Mouse (Mus musculus): ENCODE measurements around the gene Hmgcll1. TPM values are rescaled to one million over a fixed set of nuclear protein-coding genes. Genes with fewer than 3 reads are reported as not detected.

Gene Hmgcll1
- polyA plus RNA-seq, 1 experiment from 2014 or later = 5.3 TPM

DNA sequence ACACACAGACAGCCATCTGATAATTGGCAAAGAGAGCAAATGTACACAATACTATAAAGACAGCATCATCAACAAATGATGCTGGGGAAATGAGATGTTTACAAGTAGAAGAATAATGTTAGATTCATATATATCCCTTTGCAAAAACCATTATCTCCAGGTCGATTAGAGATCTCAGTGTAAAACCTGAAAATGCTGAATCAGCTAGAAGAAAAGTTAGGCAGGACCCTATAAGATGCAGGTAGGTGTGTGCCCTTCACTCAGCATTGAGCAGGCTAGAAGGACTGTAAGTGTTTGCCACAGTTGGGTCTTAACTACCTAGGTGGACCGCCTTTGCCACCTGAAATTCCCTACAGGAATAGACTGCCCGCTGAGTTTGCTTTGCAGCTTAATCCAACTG lies 130.9 kb downstream of the Hmgcll1 start:
- ATAC-seq (ENCODE audit: insufficient number of reproducible peaks, insufficient read depth, low FRiP score, low TSS enrichment, low read depth) = no peak
- H3K27ac ChIP-seq = no peak overlapping the region
- no peak overlapping the region for H3K4me3 ChIP-seq (replicated peaks)
- H3K36me3 ChIP-seq = no peaks in the 10 kb centered on the region
- no peaks in the 10 kb centered on the region for H3K9me3 ChIP-seq
- no peaks in the 10 kb centered on the region for H3K27me3 ChIP-seq
- H3K4me1 ChIP-seq (replicated peaks) = 0 out of 2 replicates have a peak, but pooled peaks cover 6% of the 10 kb centered on the region
- WGBS = 68% methylated on average over 3 of the region's 3 CpGs
- no peak overlapping the region for H3K4me2 ChIP-seq
- no peak overlapping the region for H3K9ac ChIP-seq (replicated peaks)

DNA sequence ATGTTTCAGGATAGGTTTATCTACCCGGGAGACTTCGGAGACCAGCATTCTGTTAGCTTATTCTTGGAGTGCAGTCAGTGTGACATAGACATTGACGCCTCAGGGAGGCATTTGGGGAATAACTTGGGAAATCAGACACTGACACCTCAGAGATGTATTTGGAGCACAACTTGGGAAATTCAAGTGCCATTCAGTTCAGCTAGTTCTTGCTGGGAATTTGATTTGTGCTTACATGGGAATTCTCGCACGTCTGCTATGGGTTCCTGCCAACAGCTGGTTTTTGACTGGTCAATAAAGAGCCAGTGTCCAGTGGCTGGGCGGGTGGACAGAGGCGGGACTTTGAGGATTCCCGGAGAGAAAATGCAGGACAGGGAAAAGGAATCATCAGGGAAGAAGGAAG lies 147.8 kb downstream of the Hmgcll1 start:
- Histone ChIP-seq H3K9ac (replicated peaks) (no peak overlapping the region), H3K4me2 (no peak overlapping the region), H3K27me3 (no peaks in the 10 kb centered on the region), H3K9me3 (no peaks in the 10 kb centered on the region), H3K4me1 (replicated peaks) (no peaks in the 10 kb centered on the region), H3K27ac (no peak overlapping the region), H3K4me3 (replicated peaks) (no peak overlapping the region), H3K36me3 (no peaks in the 10 kb centered on the region)
- ATAC-seq (ENCODE audit: insufficient number of reproducible peaks, insufficient read depth, low FRiP score, low TSS enrichment, low read depth) = no peak
- 72% methylated on average over 8 of the region's 8 CpGs for WGBS

DNA sequence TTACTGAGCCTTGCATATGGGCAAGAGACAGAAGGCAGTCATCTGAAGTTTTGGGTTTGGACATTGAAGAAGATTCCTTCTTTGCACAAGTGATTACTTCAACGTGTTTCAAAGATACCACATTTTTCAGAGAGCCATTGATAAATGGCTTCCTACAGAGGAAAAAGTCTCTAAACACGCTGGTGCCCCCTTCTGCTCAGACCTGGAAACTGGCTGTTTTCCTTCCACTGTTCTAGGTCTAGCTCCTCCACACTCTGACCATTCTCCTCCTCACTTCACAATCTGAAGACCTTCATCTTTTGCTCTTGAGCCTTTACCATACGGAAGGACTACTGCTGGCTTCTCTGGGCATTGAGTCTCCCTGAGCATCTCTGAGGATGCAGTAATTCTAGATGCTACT lies 153.7 kb downstream of the Hmgcll1 start:
- no peak overlapping the region for H3K9ac ChIP-seq (replicated peaks)
- H3K4me2 ChIP-seq = no peak overlapping the region
- H3K9me3 ChIP-seq = no peaks in the 10 kb centered on the region
- H3K4me3 ChIP-seq (replicated peaks) = no peak overlapping the region
- ATAC-seq (ENCODE audit: insufficient number of reproducible peaks, insufficient read depth, low FRiP score, low TSS enrichment, low read depth) = no peak
- no peak overlapping the region for H3K27ac ChIP-seq
- H3K4me1 ChIP-seq (replicated peaks) = no peaks in the 10 kb centered on the region
- H3K36me3 ChIP-seq = no peaks in the 10 kb centered on the region
- H3K27me3 ChIP-seq = no peaks in the 10 kb centered on the region
- 59% methylated on average over 3 of the region's 3 CpGs for WGBS

DNA sequence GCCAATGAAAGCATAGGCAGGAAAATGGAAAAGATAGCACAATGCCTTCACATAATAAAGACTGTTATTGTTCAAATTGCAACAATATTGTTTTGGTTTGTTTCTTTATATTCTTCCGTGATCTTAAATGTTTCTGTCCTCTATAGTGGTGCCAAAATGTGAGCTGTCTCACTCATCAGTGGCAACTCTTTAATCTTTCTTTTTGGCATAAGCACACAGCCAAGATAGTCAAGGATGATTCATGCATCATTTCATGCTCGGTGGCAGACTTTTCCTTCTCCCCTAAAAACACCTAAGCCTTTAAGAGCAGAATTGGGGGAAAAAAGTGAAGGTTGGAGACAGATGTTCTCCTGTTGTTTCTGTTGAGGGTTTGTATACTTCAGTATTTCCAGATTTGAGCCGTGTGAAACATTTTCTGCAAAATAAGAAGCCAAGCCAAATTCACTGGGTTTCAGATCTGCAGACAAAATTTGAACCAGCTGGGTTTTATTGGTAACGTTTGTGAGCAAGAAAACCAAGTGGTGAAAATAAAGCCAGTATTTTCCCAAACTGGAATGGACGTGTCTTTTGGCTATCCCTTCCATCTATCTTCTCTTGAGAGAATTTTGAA lies 158.1 kb downstream of the Hmgcll1 start:
- no peak for ATAC-seq (ENCODE audit: insufficient number of reproducible peaks, insufficient read depth, low FRiP score, low TSS enrichment, low read depth)
- Histone ChIP-seq H3K27me3 (no peaks in the 10 kb centered on the region), H3K4me1 (replicated peaks) (no peaks in the 10 kb centered on the region), H3K36me3 (no peaks in the 10 kb centered on the region), H3K9me3 (no peaks in the 10 kb centered on the region), H3K4me3 (replicated peaks) (no peak overlapping the region), H3K4me2 (no peak overlapping the region), H3K9ac (replicated peaks) (no peak overlapping the region), H3K27ac (peak overlapping the region; percentile 47; the same call in 1 of the 2 replicates)
- WGBS = 50% methylated on average over 5 of the region's 5 CpGs

DNA sequence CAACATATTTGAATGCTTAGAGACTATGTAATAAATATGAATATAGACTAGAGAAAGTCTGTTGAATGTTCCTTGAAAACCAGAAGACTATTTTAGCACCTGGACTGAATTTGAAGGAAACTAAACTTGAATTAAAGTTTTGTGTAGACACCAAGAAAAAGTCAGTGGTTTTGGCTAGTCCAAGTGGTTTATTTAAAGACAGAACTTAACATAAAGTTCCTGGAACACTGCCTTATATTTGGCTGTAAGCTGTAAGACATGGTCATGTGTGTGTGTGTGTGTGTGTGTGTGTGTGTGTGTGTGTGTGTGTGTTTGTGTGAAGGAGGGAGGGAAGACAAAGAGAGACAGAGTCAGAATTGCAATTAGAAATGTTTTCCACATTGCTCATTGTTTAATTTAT lies 164.6 kb downstream of the Hmgcll1 start:
- no peaks in the 10 kb centered on the region for H3K36me3 ChIP-seq
- H3K27ac ChIP-seq = no peak overlapping the region
- ATAC-seq (ENCODE audit: insufficient number of reproducible peaks, insufficient read depth, low FRiP score, low TSS enrichment, low read depth) = no peak
- no peaks in the 10 kb centered on the region for H3K27me3 ChIP-seq
- no peak overlapping the region for H3K4me2 ChIP-seq
- no peaks in the 10 kb centered on the region for H3K9me3 ChIP-seq
- no peak overlapping the region for H3K4me3 ChIP-seq (replicated peaks)
- H3K4me1 ChIP-seq (replicated peaks) = no peaks in the 10 kb centered on the region
- no peak overlapping the region for H3K9ac ChIP-seq (replicated peaks)

Other genes with a start within 250 kb of the Hmgcll1 start
- gene Bmp5, start 239.5 kb upstream of the Hmgcll1 start, polyA plus RNA-seq (2016; fragmentation: Nextera tagmentation; extraction: Ambion mirVana) = 8.4 and 9.9 TPM in 2 replicates
- gene Gfral, start 198.8 kb downstream of the Hmgcll1 start, polyA plus RNA-seq (2016; fragmentation: Nextera tagmentation; extraction: Ambion mirVana) = not detected in 2 replicates

All from limb, embryonic 12.5 days (tissue).